Mouse (Mus musculus) embryo, embryonic 11 days (tissue): Measurements from ENCODE around the gene Dnase2a.

Experiments
- DNase-seq: peaks from one replicate; pipeline ENCODE4 v3.0.0-alpha.2; 2015

The Dnase2a gene

DNA sequence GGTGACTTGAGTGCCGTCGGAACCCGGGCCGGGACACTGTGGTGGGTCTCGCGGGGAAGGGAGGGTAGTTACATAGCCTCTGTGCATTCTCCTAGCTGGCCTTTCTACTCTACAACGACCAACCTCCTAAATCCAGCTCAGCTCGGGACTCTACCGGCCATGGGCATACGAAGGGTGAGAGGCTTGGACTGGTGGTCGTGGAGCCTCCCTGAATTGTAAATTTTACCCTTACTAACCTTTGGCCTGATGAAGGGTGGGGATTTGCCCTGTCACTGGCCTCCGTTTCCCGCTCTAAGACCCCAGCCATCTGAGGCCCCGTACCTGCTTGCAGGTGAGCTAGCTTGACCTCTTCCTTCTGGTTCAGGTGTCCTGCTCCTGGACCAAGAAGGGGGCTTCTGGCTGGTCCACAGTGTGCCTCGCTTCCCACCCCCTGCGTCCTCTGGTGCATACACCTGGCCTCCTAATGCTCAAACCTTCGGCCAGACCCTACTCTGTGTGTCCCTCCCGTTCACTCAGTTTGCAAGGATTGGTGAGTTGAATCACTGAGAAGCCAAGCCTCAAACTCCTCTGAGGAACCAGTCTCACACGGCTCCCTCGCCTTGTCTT, 905 bp downstream of the Dnase2a start:
- DNase-seq, result no peak

DNA sequence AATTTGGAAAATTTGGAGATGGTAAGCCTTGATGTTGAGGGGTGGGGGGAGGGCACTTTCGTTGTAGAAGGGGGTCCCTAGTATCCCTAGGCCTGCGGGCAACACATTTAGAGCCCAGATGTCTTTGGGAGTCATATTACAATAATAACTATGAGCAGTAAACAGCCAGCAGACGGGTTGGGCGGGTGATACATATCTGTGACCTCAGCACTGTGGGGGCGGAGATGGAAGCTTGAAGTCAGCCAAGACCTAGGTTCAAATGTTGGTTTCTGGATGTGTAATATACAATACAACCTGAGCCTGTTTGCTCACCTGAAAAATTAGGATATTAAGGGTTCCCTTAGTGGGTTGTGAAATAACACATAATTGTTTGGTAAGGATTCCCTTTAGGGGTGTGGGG, 1.6 kb downstream of the Dnase2a start:
- DNase-seq, result no peak

DNA sequence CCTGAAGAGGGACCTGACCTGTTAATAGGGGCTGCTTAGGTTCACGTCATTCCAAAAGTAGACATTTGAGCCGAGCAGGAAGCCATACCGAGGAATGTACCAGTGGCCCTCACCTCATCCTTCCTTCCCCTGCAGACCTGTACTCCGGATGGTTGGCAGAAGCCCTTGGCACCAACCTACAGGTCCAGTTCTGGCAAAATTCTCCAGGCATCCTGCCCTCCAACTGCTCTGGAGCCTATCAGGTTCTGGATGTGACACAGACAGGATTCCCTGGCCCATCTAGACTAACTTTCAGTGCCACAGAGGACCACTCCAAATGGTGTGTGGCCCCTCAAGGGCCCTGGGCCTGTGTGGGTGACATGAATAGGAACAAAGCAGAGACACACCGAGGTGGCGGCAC, 2.2 kb downstream of the Dnase2a start:
- DNase-seq, result no peak

GRCm38 (mm10) chr8:84911854-84912253, 3.5 kb downstream of the Dnase2a start:
- no peak for DNase-seq

- no peak for DNase-seq
These were observed 4.0 kb downstream of the Dnase2a start for GRCm38 (mm10) chr8:84912391-84912790.

GRCm38 (mm10) chr8:84912895-84913501, 4.6 kb downstream of the Dnase2a start:
- peak; percentile 77 for DNase-seq

DNA sequence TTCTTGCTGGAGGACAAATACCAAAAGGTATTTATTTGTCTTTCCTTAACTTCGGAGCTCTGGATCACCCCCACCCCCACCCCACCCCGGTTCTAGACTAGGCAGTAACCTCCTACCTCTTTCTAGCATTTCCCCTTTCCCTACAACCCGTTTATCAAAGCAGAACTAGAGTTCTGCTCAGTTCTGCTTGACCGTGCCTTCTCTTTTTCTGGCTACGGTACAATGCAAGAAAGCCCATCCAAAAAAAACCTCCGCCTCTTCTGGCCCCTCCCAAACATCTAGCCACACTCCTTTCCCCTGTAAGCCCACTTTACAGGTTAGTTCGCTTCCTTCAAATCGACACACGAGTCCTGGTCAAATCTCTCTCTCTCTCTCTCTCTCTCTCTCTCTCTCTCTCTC, 5.1 kb downstream of the Dnase2a start:
- DNase-seq, result no peak

- peak; percentile 49 for DNase-seq
These were observed 5.6 kb downstream of the Dnase2a start for GRCm38 (mm10) chr8:84913960-84914359.

GRCm38 (mm10) chr8:84915269-84915668, 6.9 kb downstream of the Dnase2a start:
- DNase-seq, result no peak

DNA sequence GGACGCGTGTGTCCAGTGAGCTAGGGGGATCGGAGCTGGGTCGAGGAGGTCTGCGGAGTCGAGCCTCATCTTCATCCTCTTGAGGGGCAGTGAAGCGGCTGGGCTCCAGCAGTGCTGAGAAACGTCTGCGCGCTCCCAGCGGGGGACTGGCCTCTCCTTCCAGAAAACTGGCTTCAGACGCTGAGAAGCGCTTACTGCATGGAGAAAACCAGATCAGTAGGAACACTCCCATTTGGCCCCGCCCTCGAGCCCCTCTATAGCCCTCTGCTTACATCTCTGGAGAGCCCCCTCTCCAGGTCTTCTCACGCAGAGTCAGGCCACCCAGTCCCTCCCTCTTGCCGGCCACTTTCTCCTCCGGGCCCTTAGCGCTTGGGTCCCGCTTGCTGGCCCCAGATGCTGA, 9.4 kb downstream of the Dnase2a start:
- no peak for DNase-seq

DNA sequence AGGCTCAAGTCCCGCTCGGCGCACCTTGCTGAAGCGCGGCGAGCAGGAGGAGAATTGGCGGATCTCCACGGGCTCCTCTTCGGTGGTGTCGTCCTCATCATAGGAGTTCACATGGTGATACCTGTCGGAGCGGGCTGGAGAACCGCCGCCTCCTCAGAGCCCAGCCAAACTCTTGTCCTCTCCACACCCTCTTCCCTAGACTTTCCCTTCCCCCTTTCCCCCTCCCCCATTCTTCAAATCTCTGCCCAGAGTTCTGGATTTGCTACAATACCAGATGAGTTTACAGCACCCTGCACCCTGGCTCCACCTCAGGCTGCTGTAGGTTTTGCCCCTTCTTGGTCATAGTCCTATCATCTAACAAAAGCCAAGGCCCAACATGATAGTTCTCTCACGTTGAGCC, 10.3 kb downstream of the Dnase2a start:
- DNase-seq, result no peak

- DNase-seq, result no peak
These were observed 13.2 kb downstream of the Dnase2a start for GRCm38 (mm10) chr8:84921596-84921995.

- no peak for DNase-seq
These were observed 17.2 kb downstream of the Dnase2a start for GRCm38 (mm10) chr8:84925557-84925956.

DNA sequence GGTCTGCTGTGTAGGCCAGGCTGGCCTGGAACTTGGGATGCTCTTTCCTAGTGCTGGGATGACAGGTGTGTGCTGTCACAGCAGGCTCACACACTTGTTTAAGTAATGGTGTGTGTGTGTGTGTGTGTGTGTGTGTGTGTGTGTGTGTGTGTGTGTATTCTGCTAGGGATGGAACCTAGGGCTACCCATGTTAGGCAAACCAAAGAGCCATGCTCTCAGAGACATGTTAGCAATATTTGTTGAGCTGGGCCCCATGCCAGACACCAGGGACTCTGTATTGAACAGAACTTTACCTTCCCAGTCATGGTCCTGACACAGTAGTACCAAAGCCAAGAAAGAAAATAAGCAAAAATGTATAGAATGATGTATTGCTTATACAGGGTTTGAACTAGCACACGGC, 19.2 kb downstream of the Dnase2a start:
- DNase-seq, result no peak

- DNase-seq, result peak; percentile 88
These were observed 20.3 kb downstream of the Dnase2a start for GRCm38 (mm10) chr8:84928456-84929306.

DNA sequence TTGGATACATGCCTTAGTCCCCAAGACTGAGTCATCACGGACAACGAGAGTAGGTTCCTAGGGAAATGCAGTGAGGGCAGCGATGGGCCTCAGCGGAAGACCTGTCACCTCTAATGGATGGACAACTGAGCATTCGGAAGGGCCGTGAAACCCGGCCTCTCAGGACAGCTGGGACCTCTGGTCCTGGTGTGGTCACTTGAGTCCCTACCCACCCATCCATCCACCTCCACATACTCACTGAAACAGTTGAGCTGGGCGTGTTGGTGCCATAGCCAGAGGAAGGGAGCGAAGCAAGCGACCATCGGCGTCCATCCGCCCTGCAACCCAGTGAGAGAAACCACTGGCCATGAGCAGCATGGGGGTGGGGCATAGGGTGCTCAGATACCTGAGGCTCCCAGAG, 22.2 kb downstream of the Dnase2a start:
- DNase-seq, result no peak

DNA sequence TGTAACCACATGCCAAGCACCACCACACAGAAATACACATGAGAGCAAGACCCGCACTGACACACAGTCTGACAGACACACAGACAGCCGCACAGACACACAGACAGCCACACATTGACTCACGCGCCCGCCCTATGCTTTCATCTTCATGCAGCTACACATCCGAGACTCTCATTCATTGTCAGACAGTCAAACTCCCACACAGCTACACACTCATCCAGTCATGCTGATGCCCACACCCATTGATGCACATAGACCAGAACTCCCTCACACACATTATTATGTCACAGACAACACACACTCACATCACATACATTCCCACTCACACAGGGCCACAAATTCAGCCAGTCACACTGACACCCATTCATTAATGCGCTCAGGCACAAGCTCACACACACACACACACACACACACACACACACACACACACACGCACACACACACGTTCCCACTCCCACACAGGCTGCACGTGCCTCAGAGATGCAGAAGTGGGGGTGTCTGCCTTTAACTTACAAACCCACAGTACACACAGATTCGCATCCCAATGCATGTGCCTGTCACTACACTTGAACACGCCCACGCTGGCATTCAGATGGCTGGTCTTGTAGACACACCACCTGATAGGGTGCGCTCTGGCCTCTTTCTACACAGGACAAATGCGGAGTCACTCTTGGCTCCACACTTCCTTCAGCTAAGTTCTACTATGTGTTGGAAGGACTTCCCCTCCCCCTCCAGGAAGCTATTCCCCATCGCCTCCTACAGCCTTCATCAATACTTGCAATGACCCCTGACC, 25.6 kb downstream of the Dnase2a start:
- no peak for DNase-seq

- peak; percentile 92 for DNase-seq
These were observed 26.5 kb downstream of the Dnase2a start for GRCm38 (mm10) chr8:84934860-84935259.

- peak; percentile 49 for DNase-seq
These were observed 27.1 kb downstream of the Dnase2a start for GRCm38 (mm10) chr8:84935489-84935888.

GRCm38 (mm10) chr8:84936041-84936961, 27.9 kb downstream of the Dnase2a start:
- DNase-seq, result no peak

- DNase-seq, result peak; percentile 87
These were observed 28.7 kb downstream of the Dnase2a start, which contains the start of gene Mast1 for GRCm38 (mm10) chr8:84936962-84937546. TSS of gene Mast1 (minus strand) at chr8:84937359.
